Mouse (Mus musculus) kidney, adult 10 weeks (tissue): Measurements from ENCODE around the gene Zfp110. TPM values are rescaled to one million over a fixed set of nuclear protein-coding genes. Genes with fewer than 3 reads are reported as not detected.

Experiments
- polyA plus RNA-seq: library from polyadenylated mRNA; stranded (reverse); fragments of 350-450 nt; fragmentation: Illumina TruSeq; extraction: RNeasy Lipid Tissue Mini Kit (QIAGEN cat#74804); gene quantifications from one replicate; pipeline ENCODE4 v1.2.3, GENCODE M21; 2014; ENCODE audit warnings: low read depth, low replicate concordance

Zfp110 gene
- polyA plus RNA-seq = 30.9 TPM

GRCm38 (mm10) chr7:12834162-12835120 lies at the start of gene Zfp110:
Gene Zfp110 (plus strand): TSS chr7:12834761.

GRCm38 (mm10) chr7:12802866-12803726 lies 31.5 kb upstream of the Zfp110 start, which contains the start of gene Zscan18:
Gene Zscan18 (minus strand): TSS chr7:12803635.

GRCm38 (mm10) chr7:12818521-12819295 lies 15.9 kb upstream of the Zfp110 start, which contains the start of gene Zfp329:
Gene Zfp329 (minus strand): TSS chr7:12818858.

GRCm38 (mm10) chr7:12880911-12881660 lies 46.5 kb downstream of the Zfp110 start, which contains the start of gene Zfp128:
Gene Zfp128 (plus strand): TSS chr7:12881177.

GRCm38 (mm10) chr7:12897655-12898410 lies 63.3 kb downstream of the Zfp110 start, which contains the start of gene Zscan22:
Gene Zscan22 (plus strand): TSS chr7:12897815.

Other genes starting within 250 kb of the Zfp110 start
- gene Vmn2r53, start 226.0 kb upstream of the Zfp110 start, polyA plus RNA-seq = not detected
- not detected for gene Vmn2r54, start 194.4 kb upstream of the Zfp110 start, polyA plus RNA-seq
- gene Vmn2r55, start 149.8 kb upstream of the Zfp110 start, polyA plus RNA-seq = not detected
- gene Vmn2r56, start 99.8 kb upstream of the Zfp110 start, polyA plus RNA-seq = not detected
- 0.81 TPM for gene Zscan18, start 31.1 kb upstream of the Zfp110 start, polyA plus RNA-seq
- gene Zfp329, start 15.9 kb upstream of the Zfp110 start, polyA plus RNA-seq = 24.1 TPM
- 5.7 TPM for gene Zfp128, start 46.4 kb downstream of the Zfp110 start, polyA plus RNA-seq
- 5.6 TPM for gene Zscan22, start 63.1 kb downstream of the Zfp110 start, polyA plus RNA-seq
- gene Rps5, start 87.5 kb downstream of the Zfp110 start, polyA plus RNA-seq = 13.9 TPM
- gene Rnf225, start 92.7 kb downstream of the Zfp110 start, polyA plus RNA-seq = 0.16 TPM
- 2.7 TPM for gene Zfp324, start 131.1 kb downstream of the Zfp110 start, polyA plus RNA-seq
- 2.0 TPM for gene Zfp446, start 143.1 kb downstream of the Zfp110 start, polyA plus RNA-seq
- gene Slc27a5, start 163.4 kb downstream of the Zfp110 start, polyA plus RNA-seq = not detected
- gene Trim28, start 164.4 kb downstream of the Zfp110 start, polyA plus RNA-seq = 13.1 TPM
- 0.44 TPM for gene Zbtb45, start 175.3 kb downstream of the Zfp110 start, polyA plus RNA-seq
- gene Chmp2a, start 200.0 kb downstream of the Zfp110 start, polyA plus RNA-seq = 117 TPM
- 64.8 TPM for gene Ube2m, start 203.5 kb downstream of the Zfp110 start, polyA plus RNA-seq
- 0.36 TPM for gene Mzf1, start 220.0 kb downstream of the Zfp110 start, polyA plus RNA-seq